In the genomic region with DNA sequence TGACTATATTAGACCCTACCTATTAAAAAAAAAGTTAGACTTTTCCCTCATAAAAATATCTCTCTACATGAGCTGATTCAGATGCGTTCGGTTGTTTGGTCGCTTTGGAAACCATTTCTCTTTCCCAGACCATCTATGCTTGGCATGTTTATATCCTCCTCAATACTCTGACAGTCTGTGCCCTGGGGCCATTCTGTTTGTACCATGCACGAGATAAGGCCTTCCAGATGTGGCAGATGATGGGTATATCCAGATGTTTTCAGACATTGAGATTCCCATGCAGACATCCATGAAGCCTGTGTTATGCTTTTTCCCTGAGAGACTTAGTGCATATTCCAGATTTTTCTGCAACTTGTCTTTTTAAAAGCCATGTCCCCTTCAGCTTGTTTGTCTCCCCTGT, we compare ENCODE assay signal across 14 mouse cellular contexts.
"Had no signal": no experiment of that assay in that cellular context is flagged by ENCODE, and none has a peak within 500 bp of the region (broad histone marks: within the 10 kb centered on the region; RNA-seq: fewer than 3 reads in every experiment).

No protein-coding gene starts in this region.

- ATAC-seq: midbrain, embryonic 13.5 days; midbrain, embryonic 15.5 days had no signal

- H3K4me1 ChIP-seq: midbrain, embryonic 13.5 days; midbrain, embryonic 15.5 days; neural tube, embryonic 12.5 days; stomach, embryonic 15.5 days had no signal

- H3K9me3 ChIP-seq: midbrain, embryonic 13.5 days; midbrain, embryonic 15.5 days; neural tube, embryonic 12.5 days; stomach, embryonic 15.5 days had no signal

- H3K4me2 ChIP-seq: lung, embryonic 14.5 days; midbrain, embryonic 13.5 days; midbrain, embryonic 15.5 days; neural tube, embryonic 12.5 days; stomach, embryonic 15.5 days had no signal

- H3K27ac ChIP-seq: liver, embryonic 14.5 days; midbrain, embryonic 13.5 days; midbrain, embryonic 15.5 days; neural tube, embryonic 12.5 days; stomach, embryonic 15.5 days; stomach, postnatal 0 days had no signal

- H3K36me3 ChIP-seq: midbrain, embryonic 13.5 days; midbrain, embryonic 15.5 days; neural tube, embryonic 12.5 days; stomach, embryonic 15.5 days had no signal

- DNase-seq: lung, adult 18-20 months; lung, embryonic 14.5 days; lung, postnatal 10 days; lung, postnatal 4 days; right cerebral cortex, postnatal 14 days; thymus, adult 2 months; thymus, postnatal 25 days; thymus, postnatal 4 days had no signal

- H3K27me3 ChIP-seq: midbrain, embryonic 13.5 days; midbrain, embryonic 15.5 days; neural tube, embryonic 12.5 days; stomach, embryonic 15.5 days had no signal

- H3K4me3 ChIP-seq: midbrain, embryonic 13.5 days; midbrain, embryonic 15.5 days; neural tube, embryonic 12.5 days; stomach, embryonic 15.5 days had no signal

- H3K9ac ChIP-seq: liver, embryonic 14.5 days; lung, embryonic 14.5 days; midbrain, embryonic 13.5 days; midbrain, embryonic 15.5 days; neural tube, embryonic 12.5 days; stomach, embryonic 15.5 days had no signal
